Mouse (Mus musculus): ENCODE measurements around the gene Atp6v1f.

The Atp6v1f gene
- long read RNA-seq, experiment 1, transcript Atp6v1f-201 (2 exons, 703 nt) = major isoform, 262 of 267 reads
- long read RNA-seq, experiment 1, partial matches to known transcripts = 0 of 267 reads
- long read RNA-seq, experiment 1, other reads (novel, unspliced or antisense) = 3 of 267 reads
- long read RNA-seq, experiment 2, transcript Atp6v1f-201 (2 exons, 703 nt) = major isoform, 279 of 295 reads
- long read RNA-seq, experiment 2, partial matches to known transcripts = 2 of 295 reads
- long read RNA-seq, experiment 2, other reads (novel, unspliced or antisense) = 13 of 295 reads

DNA sequence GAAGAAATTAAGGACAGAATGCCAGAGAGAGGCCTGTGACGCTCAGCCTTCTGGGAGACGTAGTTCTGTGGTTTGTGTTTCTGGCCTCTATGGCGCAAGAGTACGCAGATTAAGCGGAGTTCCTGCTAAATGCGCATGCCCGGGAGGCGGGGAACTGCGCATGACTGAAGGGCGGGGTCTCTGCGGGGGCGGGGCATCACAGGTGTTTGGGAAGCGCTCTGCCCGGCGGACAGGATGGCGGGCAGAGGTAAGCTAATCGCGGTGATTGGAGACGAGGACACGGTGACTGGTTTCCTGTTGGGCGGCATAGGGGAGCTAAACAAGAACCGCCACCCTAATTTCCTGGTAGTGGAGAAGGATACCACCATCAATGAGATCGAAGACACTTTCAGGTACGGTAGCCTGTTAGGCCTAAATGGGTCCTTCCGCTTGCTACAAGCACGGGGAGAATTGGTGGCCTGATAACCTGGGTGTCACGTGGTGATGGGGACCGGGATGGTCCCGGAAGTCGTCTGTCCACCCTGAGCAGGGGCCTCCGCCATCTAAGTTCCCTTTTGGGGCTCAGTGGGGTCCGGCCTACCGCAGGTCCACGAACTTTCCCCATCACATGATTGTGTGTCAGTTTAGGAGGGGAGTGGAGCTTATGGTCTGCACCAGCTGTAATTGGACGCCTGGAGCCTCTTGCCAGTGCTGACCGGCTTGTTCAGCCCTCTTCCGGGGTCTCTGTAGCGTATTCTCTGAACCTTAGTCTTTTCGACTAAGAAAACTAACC, at the start of gene Atp6v1f:
Atp6v1f (plus strand) TSS at position 136 of the 772 bp plus-strand sequence.
- intact Hi-C loops (cut with DNase I) = no loop called here

DNA sequence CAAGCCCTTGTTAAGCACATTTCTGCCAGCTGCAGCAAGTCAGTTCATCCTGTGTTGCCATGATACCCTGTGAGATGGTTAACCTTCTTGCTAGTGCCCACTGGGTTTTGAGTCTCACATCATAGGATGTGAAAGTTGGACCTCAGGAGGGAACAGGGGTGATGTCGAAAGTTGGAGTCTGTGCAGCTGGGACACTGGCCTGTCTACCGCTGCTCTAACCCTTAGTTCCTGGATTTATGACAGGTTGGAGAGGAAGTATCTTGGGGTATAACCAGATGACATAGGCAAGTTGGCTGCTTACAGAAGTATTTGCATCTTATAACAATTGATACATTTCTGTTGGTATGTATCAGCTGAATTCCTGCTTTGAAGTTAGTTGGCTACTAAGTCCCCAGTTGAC, 46.9 kb upstream of the Atp6v1f start:
- intact Hi-C loops (cut with DNase I) = no loop called here

DNA sequence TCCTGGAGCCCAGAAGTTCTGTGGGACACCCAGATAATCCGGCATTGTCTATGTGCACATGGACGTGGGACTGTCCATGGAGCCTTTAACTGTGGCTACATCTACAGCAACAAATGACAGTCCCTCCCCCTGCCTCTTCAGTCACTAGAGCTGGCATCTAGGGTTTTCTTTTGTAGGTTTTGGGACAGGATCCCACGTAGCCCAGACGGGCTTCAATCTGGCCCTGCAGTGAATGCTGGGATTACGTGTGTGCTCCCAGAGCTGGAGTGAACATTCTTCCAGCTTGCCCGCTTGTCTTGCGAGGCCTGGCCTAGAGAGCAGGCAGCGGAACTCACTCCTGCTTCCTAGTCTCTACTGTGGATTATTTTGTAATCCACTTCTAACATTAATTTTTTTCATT, 42.4 kb upstream of the Atp6v1f start:
- intact Hi-C loops (cut with DNase I) = no loop called here

DNA sequence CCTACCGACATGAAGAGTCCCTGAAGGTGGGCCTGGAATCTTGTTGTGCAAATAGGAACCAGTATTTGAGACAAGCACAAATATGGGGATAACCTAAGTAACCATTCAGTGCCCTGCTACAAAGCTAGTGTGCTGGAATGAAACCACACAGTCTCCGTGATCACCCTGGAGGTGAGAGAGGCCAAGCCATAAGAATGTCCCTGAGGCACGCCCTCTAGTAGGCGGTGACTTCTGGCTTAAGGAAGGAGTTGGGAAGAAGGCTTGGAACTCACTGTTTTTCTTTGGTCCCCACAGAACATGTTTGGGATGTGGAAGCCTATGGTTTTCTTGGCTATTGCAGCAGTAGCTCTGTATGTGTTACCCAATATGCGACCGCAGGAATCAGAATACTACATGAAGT, 41.2 kb upstream of the Atp6v1f start:
- intact Hi-C loops (cut with DNase I) = no loop called here

DNA sequence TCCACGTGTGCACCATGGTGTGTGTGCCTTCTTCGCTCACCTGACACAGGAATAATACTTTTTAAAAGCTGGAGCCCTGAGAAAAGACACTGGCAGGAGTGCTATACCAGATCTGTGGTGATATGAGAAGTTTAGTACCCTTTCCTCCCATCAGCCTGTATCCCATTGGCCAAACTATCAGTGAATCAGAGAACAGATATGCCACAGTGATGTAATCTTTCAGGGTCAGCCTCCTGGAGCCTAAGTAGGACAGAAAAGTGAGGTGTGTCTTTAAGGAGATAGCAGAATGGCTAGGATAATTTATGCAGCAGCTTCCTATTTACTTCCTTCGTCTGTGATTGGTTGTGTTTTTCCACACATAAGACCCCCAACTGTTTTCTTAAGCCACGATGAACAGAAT, 39.3 kb upstream of the Atp6v1f start:
- intact Hi-C loops (cut with DNase I) = no loop called here

DNA sequence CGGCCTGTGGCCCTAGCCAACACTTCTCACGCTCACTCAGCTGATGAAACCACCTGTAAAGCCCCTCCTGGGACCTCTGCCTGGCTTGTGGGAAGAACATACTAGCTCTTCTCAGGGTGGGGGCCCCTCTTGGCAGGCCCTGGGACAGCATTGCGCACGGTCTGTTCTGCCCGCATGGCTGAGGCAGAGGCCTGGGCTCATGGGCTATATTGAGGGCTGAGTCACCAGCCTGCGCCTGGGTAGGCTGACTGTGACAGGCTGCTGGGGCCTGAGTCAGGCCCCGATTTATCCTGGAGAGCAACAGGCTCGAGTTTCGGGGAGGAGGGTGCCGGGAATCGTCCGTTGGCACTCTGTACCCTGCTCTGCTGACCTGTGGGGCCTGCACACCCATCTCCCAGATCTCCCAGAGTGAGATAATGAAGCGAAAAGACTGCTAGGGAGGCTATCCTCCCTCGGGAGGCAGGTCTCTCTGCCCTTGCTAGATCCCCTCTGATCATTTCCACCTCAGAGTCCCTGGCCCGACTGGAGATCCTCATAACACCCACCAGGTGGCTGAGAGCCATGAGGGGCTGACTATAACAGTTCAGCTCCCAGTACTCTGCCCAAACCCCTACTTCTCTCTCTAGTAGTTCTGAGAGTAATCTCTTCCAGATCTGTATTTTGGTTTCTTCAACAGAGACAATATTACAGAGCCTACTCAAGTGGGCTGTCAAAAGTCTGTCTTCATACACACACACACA, 36.7 kb upstream of the Atp6v1f start:
- intact Hi-C loops (cut with DNase I) = no loop called here

DNA sequence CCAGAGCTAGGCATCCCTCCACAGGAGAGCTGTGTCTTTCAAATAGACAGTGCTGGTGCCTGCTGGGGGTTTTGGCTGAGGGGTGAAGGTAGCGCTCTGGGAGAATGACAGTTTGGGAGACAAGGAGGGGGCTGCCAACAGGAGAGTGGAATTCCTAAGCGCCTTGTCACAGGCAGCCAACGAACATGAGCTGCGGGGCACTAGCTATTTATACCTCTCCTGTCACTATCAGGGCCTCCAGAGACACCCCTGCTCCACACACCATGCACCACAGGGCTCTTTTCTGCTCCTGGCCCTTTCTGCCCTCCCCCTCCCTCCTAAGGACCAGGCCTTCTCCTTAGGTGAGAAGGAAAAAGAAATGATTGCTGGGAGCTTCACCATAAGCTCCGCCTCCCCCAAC, 36.0 kb upstream of the Atp6v1f start:
- intact Hi-C loops (cut with DNase I) = no loop called here

DNA sequence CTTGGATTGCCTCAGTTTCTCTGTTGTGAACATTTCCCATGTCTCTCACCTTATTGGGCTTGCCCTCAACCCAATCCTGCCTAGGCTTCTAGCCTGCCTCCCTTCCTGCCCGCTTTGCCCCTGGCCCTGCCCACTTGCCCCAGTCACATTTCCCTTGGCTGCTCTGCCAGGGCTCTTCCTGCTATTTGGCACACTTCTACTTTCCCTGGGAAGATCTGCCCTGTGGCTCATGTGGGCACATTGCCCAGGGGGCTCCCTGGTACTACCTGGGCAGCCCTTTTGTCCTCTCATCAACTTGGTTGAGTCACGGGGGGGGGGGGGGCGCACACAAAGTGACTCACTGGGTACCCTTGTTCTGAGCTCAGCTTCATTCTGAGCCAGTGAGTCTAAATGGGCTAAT, 35.4 kb upstream of the Atp6v1f start:
- intact Hi-C loops (cut with DNase I) = no loop called here

- intact Hi-C loops (cut with DNase I) = no loop called here
Measured at GRCm38 (mm10) chr6:29432676-29433037, 34.9 kb upstream of the Atp6v1f start.

- intact Hi-C loops (cut with DNase I) = no loop called here
Measured at GRCm38 (mm10) chr6:29433038-29433803, 34.3 kb upstream of the Atp6v1f start, which contains the start of gene Flnc. Flnc (plus strand) TSS chr6:29433256.

GRCm38 (mm10) chr6:29433804-29434795, 33.4 kb upstream of the Atp6v1f start:
- intact Hi-C loops (cut with DNase I) = no loop called here

DNA sequence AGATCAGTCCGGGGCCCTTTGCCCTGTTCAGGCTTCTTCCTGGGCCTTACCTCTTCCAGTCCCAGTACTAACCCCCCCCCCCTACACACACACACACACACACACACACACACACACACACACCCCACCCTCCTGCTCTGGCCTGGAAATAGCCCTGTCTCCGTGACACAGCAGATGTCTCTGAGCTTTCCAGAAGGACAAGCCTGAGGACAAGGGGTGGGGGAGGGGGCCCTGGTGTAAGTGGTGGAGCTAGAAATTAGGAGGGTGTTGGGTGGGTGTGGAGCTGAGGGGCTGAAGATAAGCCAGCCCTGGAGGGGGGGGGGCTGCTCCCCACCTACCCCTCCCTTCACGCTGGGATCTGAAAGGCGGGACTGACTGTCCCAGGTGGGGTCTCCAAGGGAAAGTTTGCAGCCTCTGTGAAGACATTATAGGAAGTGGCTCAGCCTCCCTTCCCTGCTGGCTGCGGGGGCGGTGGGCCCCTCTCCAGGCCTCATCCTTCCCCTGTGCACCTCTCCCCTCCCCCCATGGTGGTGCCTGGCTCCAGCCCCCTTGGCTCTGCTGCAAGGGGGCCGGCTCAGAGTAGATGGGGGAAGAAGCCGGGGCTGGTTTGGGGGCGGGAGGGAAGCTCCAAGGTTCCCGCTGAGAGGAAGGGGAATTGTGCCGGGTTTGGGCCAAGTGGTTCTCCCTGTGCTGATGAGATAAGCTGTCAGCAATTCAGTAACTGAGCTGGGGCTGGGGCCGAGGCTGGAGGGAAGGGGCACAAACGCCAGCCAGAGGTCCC, 32.4 kb upstream of the Atp6v1f start:
- intact Hi-C loops (cut with DNase I) = no loop called here

DNA sequence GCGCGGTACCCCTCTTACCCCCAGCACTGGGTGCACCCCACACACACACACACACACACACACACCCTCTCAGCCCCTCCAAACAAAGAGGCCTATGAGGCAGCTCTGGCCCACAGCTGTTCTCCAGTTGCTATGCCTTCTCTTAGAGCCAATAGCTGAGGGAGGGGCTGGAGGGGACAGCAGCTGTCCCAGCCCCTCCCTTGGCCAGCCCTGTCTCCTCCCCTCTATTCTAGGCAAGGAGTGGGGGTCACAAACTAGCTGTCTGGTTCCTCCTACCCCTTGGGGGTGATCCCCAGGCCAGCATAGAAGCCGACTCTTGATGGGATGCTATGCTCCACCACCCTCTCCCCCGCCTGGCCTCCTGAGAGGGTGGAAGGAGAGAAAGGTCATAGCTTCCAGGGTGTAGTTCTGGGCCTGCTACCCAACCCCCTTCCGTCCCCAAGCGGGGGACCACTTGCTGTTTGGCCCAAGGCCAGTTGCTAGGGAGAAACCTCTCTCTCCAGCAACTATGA, 31.5 kb upstream of the Atp6v1f start:
- intact Hi-C loops (cut with DNase I) = no loop called here

DNA sequence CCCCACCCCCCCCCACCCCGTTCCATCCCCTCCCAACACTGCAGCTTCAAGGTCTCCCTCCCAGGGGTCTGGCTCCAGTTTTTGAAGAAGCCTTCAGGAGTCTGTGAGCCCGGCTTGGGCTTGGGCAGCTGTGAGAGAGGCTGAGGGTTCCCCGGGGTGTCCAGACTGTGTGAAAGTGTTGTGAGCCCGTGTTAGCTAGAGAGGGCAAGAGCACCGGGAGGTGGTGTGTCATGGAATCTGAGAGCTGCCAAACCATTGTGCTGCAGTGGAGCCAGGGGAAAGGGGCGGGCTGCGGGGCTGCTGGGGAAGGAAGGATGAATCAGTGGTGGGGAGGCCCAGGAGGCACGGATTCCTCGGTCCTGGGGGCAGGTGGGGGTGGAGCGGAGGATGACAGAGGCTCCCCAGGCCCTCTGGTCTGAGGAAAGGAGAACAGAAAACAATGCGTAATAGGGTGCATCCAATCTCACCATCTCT, 31.0 kb upstream of the Atp6v1f start:
- intact Hi-C loops (cut with DNase I) = no loop called here

DNA sequence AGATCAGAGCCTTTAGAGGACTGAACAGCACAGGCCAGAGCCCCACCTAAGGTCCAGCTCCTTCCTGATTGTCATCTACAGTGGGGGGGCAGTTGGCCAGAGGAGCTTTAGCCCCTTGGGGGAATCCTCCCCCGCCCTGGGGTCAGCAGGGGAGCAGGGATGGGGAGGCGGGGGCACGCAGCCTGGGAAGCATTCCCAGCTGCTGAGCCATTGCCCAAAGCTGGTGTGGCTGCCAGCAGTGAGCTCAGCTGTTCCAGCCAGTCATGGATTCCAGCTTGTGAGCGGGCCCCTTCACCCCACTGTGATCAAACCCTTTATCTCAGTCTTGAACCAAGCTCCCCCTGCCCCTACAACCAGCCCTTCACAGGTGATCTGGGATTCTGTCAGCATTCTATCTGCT, 28.3 kb upstream of the Atp6v1f start:
- intact Hi-C loops (cut with DNase I) = no loop called here

DNA sequence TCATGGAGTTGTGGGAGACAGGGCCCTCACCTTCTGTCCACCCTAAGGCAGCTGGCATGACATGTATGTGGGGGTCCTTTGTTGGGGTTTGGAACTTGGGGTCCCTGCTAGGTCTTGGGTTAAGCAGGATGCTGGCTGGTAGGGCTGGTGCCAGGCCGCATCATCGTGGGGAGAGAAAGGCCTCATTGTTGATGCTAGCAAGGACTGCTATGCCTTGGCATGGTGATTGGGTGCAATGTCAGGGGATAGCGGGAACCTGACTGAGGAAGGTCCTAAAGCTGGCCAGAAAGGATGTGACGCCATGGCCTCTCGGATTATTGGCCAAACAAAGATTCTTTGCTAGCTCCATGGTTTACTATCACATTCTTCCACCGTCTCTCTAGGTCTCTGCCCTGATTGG, 27.7 kb upstream of the Atp6v1f start:
- intact Hi-C loops (cut with DNase I) = loop anchor here (5.0 kb wide), 1 partner anchor 208 kb away; no protein-coding TSS in a partner anchor

DNA sequence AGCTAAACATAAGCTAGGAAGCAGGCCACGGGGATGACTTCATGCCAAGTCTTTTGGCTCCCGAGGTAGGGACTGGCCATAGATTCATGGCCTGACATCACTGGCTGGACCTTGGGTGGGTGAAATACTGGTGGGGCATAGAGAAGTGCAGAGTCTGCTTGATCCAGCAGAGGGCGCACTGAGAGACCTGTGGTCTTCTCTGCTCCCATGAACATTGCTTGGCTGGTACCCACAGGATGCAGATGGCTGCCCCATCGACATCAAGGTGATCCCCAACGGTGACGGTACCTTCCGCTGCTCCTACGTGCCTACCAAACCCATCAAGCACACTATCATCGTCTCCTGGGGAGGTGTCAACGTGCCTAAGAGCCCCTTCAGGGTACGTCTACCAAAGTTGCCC, 22.7 kb upstream of the Atp6v1f start:
- intact Hi-C loops (cut with DNase I) = loop anchor here (5.0 kb wide), 1 partner anchor 203 kb away; no protein-coding TSS in a partner anchor

DNA sequence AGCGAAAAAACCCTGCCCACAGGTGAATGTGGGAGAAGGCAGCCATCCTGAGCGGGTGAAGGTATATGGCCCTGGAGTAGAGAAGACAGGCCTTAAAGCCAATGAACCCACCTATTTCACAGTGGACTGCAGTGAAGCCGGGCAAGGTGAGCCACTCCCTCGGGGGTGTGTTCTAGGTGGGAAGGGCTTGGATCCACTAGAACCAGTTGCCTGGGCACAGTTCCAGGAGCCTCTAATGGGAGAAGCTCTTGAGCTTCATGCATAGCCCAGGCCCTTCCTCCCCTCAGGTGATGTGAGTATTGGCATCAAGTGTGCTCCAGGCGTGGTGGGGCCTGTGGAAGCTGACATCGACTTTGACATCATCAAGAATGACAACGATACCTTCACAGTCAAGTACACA, 22.2 kb upstream of the Atp6v1f start:
- intact Hi-C loops (cut with DNase I) = no loop called here

GRCm38 (mm10) chr6:29449858-29450257, 17.7 kb upstream of the Atp6v1f start:
- intact Hi-C loops (cut with DNase I) = no loop called here
